Mouse (Mus musculus) liver, embryonic 14.5 days (tissue): ENCODE measurements at regions not wholly inside any gene's neighbourhood (a gene's known extent, or its start where the extent isn't known, plus 50 kb on each side); places are given as distances from the start of the nearest gene placed in this dataset.

Experiments
- CTCF ChIP-seq: IDR thresholded peaks from 2 replicates; pipeline ENCODE4 v1.5.1; 2016; ENCODE audit warnings: antibody characterized with exemption, low read depth, control low read depth
- EP300 ChIP-seq: IDR thresholded peaks from 2 replicates; pipeline ENCODE4 v1.6.1; 2016; ENCODE audit warnings: antibody characterized with exemption, low read depth

GRCm38 (mm10) chr8:92469141-92470000 is 111.9 kb downstream of the Irx5 start:
- no peak for TF ChIP-seq CTCF
- TF ChIP-seq EP300, result no peak
